Mouse (Mus musculus): ENCODE results near the gene Igfbp6. TPM values are rescaled to one million over a fixed set of nuclear protein-coding genes. Genes with fewer than 3 reads are reported as not detected.

Gene Igfbp6
- polyA plus RNA-seq, 1 experiment, result 10.9 TPM

GRCm38 (mm10) chr15:102193652-102194051 is 49.5 kb downstream of the Igfbp6 start:
- WGBS, result 78% methylated on average over 4 of the region's 4 CpGs
- Histone ChIP-seq H3K27me3 (ENCODE audit: control insufficient read depth, insufficient read depth, low read length) (no peaks in the 10 kb centered on the region), H3K4me3 (ENCODE audit: extremely low read depth, insufficient read depth, insufficient read length) (no peak overlapping the region), H3K4me1 (ENCODE audit: control insufficient read depth, insufficient read depth, insufficient read length) (peaks cover 3% of the 10 kb centered on the region; the same call in 1 of the 2 replicates), H3K27ac (ENCODE audit: insufficient read depth, low read length) (no peak overlapping the region), H3K36me3 (ENCODE audit: control insufficient read depth, insufficient read depth, low read length) (no peaks in the 10 kb centered on the region)
- DNase-seq (ENCODE audit: low read depth in 1 of 2, low spot score in 2 of 2), result no peak
- no peak for TF ChIP-seq CTCF (IDR thresholded peaks at IDR 0.05; ENCODE audit: extremely low read depth, insufficient read depth, insufficient read length, insufficient replicate concordance)
- no peak for TF ChIP-seq POLR2A (IDR thresholded peaks at IDR 0.05; ENCODE audit: low read depth, low read length)

- no peaks in the 10 kb centered on the region for H3K36me3 ChIP-seq (ENCODE audit: control insufficient read depth, insufficient read depth, low read length)
- no peak overlapping the region for H3K4me3 ChIP-seq (ENCODE audit: extremely low read depth, insufficient read depth, insufficient read length)
- 46% methylated on average over 4 of the region's 4 CpGs for WGBS
- H3K27ac ChIP-seq (ENCODE audit: insufficient read depth, low read length), result no peak overlapping the region
- TF ChIP-seq POLR2A (IDR thresholded peaks at IDR 0.05; ENCODE audit: low read depth, low read length) (no peak), CTCF (IDR thresholded peaks at IDR 0.05; ENCODE audit: extremely low read depth, insufficient read depth, insufficient read length, insufficient replicate concordance) (no peak)
- no peak for DNase-seq (ENCODE audit: low read depth in 1 of 2, low spot score in 2 of 2)
- H3K4me1 ChIP-seq (ENCODE audit: control insufficient read depth, insufficient read depth, insufficient read length), result peaks cover 3% of the 10 kb centered on the region; the same call in 1 of the 2 replicates
- H3K27me3 ChIP-seq (ENCODE audit: control insufficient read depth, insufficient read depth, low read length), result no peaks in the 10 kb centered on the region
These were observed 50.3 kb downstream of the Igfbp6 start for GRCm38 (mm10) chr15:102194439-102194838.

GRCm38 (mm10) chr15:102195373-102195772 is 51.2 kb downstream of the Igfbp6 start:
- H3K27me3 ChIP-seq (ENCODE audit: control insufficient read depth, insufficient read depth, low read length), result no peaks in the 10 kb centered on the region
- no peak for DNase-seq (ENCODE audit: low read depth in 1 of 2, low spot score in 2 of 2)
- H3K27ac ChIP-seq (ENCODE audit: insufficient read depth, low read length), result no peak overlapping the region
- no peak for TF ChIP-seq CTCF (IDR thresholded peaks at IDR 0.05; ENCODE audit: extremely low read depth, insufficient read depth, insufficient read length, insufficient replicate concordance)
- no peak for TF ChIP-seq POLR2A (IDR thresholded peaks at IDR 0.05; ENCODE audit: low read depth, low read length)
- H3K4me1 ChIP-seq (ENCODE audit: control insufficient read depth, insufficient read depth, insufficient read length), result peaks cover 3% of the 10 kb centered on the region; the same call in 1 of the 2 replicates
- WGBS, result 76% methylated on average over 4 of the region's 4 CpGs
- no peaks in the 10 kb centered on the region for H3K36me3 ChIP-seq (ENCODE audit: control insufficient read depth, insufficient read depth, low read length)
- no peak overlapping the region for H3K4me3 ChIP-seq (ENCODE audit: extremely low read depth, insufficient read depth, insufficient read length)

GRCm38 (mm10) chr15:102198841-102199240 is 54.7 kb downstream of the Igfbp6 start:
- Histone ChIP-seq H3K36me3 (ENCODE audit: control insufficient read depth, insufficient read depth, low read length) (no peaks in the 10 kb centered on the region), H3K4me1 (ENCODE audit: control insufficient read depth, insufficient read depth, insufficient read length) (peaks cover 4% of the 10 kb centered on the region; the same call in 1 of the 2 replicates), H3K27me3 (ENCODE audit: control insufficient read depth, insufficient read depth, low read length) (no peaks in the 10 kb centered on the region), H3K27ac (ENCODE audit: insufficient read depth, low read length) (no peak overlapping the region), H3K4me3 (ENCODE audit: extremely low read depth, insufficient read depth, insufficient read length) (no peak overlapping the region)
- no peak for TF ChIP-seq POLR2A (IDR thresholded peaks at IDR 0.05; ENCODE audit: low read depth, low read length)
- TF ChIP-seq CTCF (IDR thresholded peaks at IDR 0.05; ENCODE audit: extremely low read depth, insufficient read depth, insufficient read length, insufficient replicate concordance), result no peak
- DNase-seq (ENCODE audit: low read depth in 1 of 2, low spot score in 2 of 2), result no peak
- WGBS, result 85% methylated on average over 4 of the region's 4 CpGs

Other genes starting within 250 kb of the Igfbp6 start
- gene Krt4, start 219.6 kb upstream of the Igfbp6 start, polyA plus RNA-seq (2012; rRNA removed), result 0.05 TPM in 1 of 2 replicates, not detected in the other
- not detected in 2 replicates for gene Krt79, start 204.0 kb upstream of the Igfbp6 start, polyA plus RNA-seq (2012; rRNA removed)
- gene Krt78, start 190.1 kb upstream of the Igfbp6 start, polyA plus RNA-seq (2012; rRNA removed), result not detected in 2 replicates
- gene Krt8, start 139.9 kb upstream of the Igfbp6 start, polyA plus RNA-seq (2012; rRNA removed), result 2.2 and 3.0 TPM in 2 replicates
- gene Krt18, start 116.2 kb upstream of the Igfbp6 start, polyA plus RNA-seq (2012; rRNA removed), result 2.1 and 2.2 TPM in 2 replicates
- gene Eif4b, start 70.6 kb upstream of the Igfbp6 start, polyA plus RNA-seq (2012; rRNA removed), result 59.7 and 65.8 TPM in 2 replicates
- gene Tns2, start 43.9 kb upstream of the Igfbp6 start, polyA plus RNA-seq (2012; rRNA removed), result 44.5 and 46.3 TPM in 2 replicates
- 26.0 and 28.8 TPM in 2 replicates for gene Spryd3, start 8.1 kb upstream of the Igfbp6 start, polyA plus RNA-seq (2012; rRNA removed)
- gene Soat2, start 6.2 kb downstream of the Igfbp6 start, polyA plus RNA-seq (2012; rRNA removed), result 3.2 and 5.4 TPM in 2 replicates
- gene Zfp740, start 58.9 kb downstream of the Igfbp6 start, polyA plus RNA-seq (2012; rRNA removed), result 26.8 and 30.2 TPM in 2 replicates
- gene Csad, start 60.4 kb downstream of the Igfbp6 start, polyA plus RNA-seq (2012; rRNA removed), result 33.2 and 40.9 TPM in 2 replicates
- gene Itgb7, start 87.6 kb downstream of the Igfbp6 start, polyA plus RNA-seq (2012; rRNA removed), result 127 and 143 TPM in 2 replicates
- 21.1 and 27.5 TPM in 2 replicates for gene Rarg, start 113.2 kb downstream of the Igfbp6 start, polyA plus RNA-seq (2012; rRNA removed)
- 0.05 TPM in 1 of 2 replicates, not detected in the other for gene Gm9918, start 126.2 kb downstream of the Igfbp6 start, polyA plus RNA-seq (2012; rRNA removed)
- gene Mfsd5, start 135.1 kb downstream of the Igfbp6 start, polyA plus RNA-seq (2012; rRNA removed), result 57.8 and 79.8 TPM in 2 replicates
- gene Espl1, start 151.9 kb downstream of the Igfbp6 start, polyA plus RNA-seq (2012; rRNA removed), result 8.9 and 15.1 TPM in 2 replicates
- gene Pfdn5, start 181.8 kb downstream of the Igfbp6 start, polyA plus RNA-seq (2012; rRNA removed), result 51.9 and 63.6 TPM in 2 replicates
- gene Myg1, start 187.3 kb downstream of the Igfbp6 start, polyA plus RNA-seq (2012; rRNA removed), result 41.9 and 48.4 TPM in 2 replicates
- 51.9 and 55.8 TPM in 2 replicates for gene Aaas, start 206.4 kb downstream of the Igfbp6 start, polyA plus RNA-seq (2012; rRNA removed)
- not detected in 2 replicates for gene Sp7, start 222.8 kb downstream of the Igfbp6 start, polyA plus RNA-seq (2012; rRNA removed)